Mouse (Mus musculus) heart, embryonic 15.5 days (tissue): Measurements from ENCODE around the gene Manf. TPM values are rescaled to one million over a fixed set of nuclear protein-coding genes. Genes with fewer than 3 reads are reported as not detected.
A peak's percentile ranks its signal among the peaks of the same experiment; 100 is the strongest.

Experiments used
- ATAC-seq: fragments of 200-750 bp; cut with Nextera tagmentation; replicated peaks from 2 replicates; pipeline ENCODE4 v1.8.0; 2017; ENCODE audit warnings: low read depth, moderate TSS enrichment; ENCODE audit not compliant: insufficient number of reproducible peaks, insufficient read depth, low FRiP score
- H3K27ac ChIP-seq: fragments of 300-500 bp; sonication (generic); 2 replicates; pipeline ENCODE4 v1.5.1; 2015; ENCODE audit warnings: mild to moderate bottlenecking, inconsistent platforms
- H3K27me3 ChIP-seq: fragments of 300-500 bp; sonication (generic); 2 replicates; pipeline ENCODE4 v1.6.1; 2015; ENCODE audit warnings: inconsistent platforms
- H3K36me3 ChIP-seq: fragments of 300-500 bp; sonication (generic); 2 replicates; pipeline ENCODE4 v1.6.1; 2015; ENCODE audit warnings: mild to moderate bottlenecking, inconsistent platforms
- H3K4me1 ChIP-seq: fragments of 300-500 bp; sonication (generic); replicated peaks from 2 replicates; pipeline ENCODE4 v1.6.1; 2015; ENCODE audit warnings: inconsistent platforms
- H3K4me2 ChIP-seq: fragments of 300-500 bp; sonication (generic); 2 replicates; pipeline ENCODE4 v1.6.1; 2015; ENCODE audit warnings: inconsistent platforms, mild to moderate bottlenecking, moderate library complexity
- H3K4me3 ChIP-seq: fragments of 300-500 bp; sonication (generic); 2 replicates; pipeline ENCODE4 v1.5.1; 2015; ENCODE audit warnings: mild to moderate bottlenecking, inconsistent platforms
- H3K9ac ChIP-seq: fragments of 300-500 bp; sonication (generic); 2 replicates; pipeline ENCODE4 v1.6.1; 2015; ENCODE audit warnings: mild to moderate bottlenecking, inconsistent platforms
- H3K9me3 ChIP-seq: fragments of 300-500 bp; sonication (generic); replicated peaks from 2 replicates; pipeline ENCODE4 v1.6.1; 2016; ENCODE audit warnings: inconsistent platforms
- WGBS: fragments of 180-500 bp; shearing (Covaris S2); methylation state at CpG from one replicate; pipeline ENCODE4 v1.1.7; 2015; ENCODE audit warnings: mixed read lengths; 5-methylcytosine and 5-hydroxymethylcytosine counted together
- polyA plus RNA-seq: library from polyadenylated mRNA; unstranded; fragments of >200 nt; fragmentation: Nextera tagmentation; extraction: Ambion mirVana; gene quantifications from 2 replicates; pipeline ENCODE4 v1.2.1, GENCODE M21; 2015

The Manf gene
- polyA plus RNA-seq, 1 experiment from 2014 or later = 199 TPM

DNA sequence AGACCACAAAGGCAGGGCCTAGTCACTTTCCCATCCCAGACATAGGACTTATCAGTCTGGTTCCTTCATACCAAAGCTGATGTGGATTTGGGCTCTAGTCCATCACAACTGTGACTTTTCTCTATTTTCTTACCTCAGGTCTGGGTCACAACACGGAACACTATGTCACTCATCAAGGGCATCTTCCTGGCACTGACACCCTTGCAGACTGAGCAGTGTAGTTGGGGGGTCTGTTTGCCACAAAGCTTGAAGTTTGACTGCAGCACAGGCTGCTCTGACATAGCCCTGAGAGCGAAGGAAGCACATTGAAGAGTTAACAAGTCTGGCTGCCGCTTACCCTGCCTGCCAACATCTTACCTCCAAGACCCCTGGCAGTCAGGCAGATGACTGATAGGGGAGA lies 8.7 kb downstream of the Manf start:
- H3K9me3 ChIP-seq = no peaks in the 10 kb centered on the region
- 0 out of 2 replicates have a peak overlapping the region, but pooled peaks have one; percentile 6 for H3K9ac ChIP-seq
- ATAC-seq = no peak
- H3K4me2 ChIP-seq = peak overlapping the region; percentile 6; the same call in 1 of the 2 replicates
- peaks cover 38% of the 10 kb centered on the region for H3K36me3 ChIP-seq
- no peak overlapping the region for H3K27ac ChIP-seq
- 68% methylated on average over 3 of the region's 3 CpGs for WGBS
- H3K4me3 ChIP-seq = no peak overlapping the region
- peaks cover 40% of the 10 kb centered on the region for H3K4me1 ChIP-seq
- no peaks in the 10 kb centered on the region for H3K27me3 ChIP-seq

GRCm38 (mm10) chr9:106882176-106882575 lies 9.6 kb downstream of the Manf start:
- ATAC-seq = no peak
- Histone ChIP-seq H3K4me1 (peaks cover 35% of the 10 kb centered on the region), H3K27me3 (no peaks in the 10 kb centered on the region), H3K9me3 (no peaks in the 10 kb centered on the region), H3K4me3 (no peak overlapping the region), H3K4me2 (no peak overlapping the region), H3K36me3 (peaks cover 44% of the 10 kb centered on the region), H3K27ac (no peak overlapping the region), H3K9ac (no peak overlapping the region)
- WGBS = 83% methylated on average over 4 of the region's 4 CpGs

GRCm38 (mm10) chr9:106881071-106881755 lies 10.6 kb downstream of the Manf start:
- Histone ChIP-seq H3K27ac (no peak overlapping the region), H3K9ac (no peak overlapping the region), H3K36me3 (peaks cover 53% of the 10 kb centered on the region), H3K4me2 (no peak overlapping the region), H3K4me3 (no peak overlapping the region), H3K27me3 (no peaks in the 10 kb centered on the region), H3K4me1 (peaks cover 35% of the 10 kb centered on the region), H3K9me3 (no peaks in the 10 kb centered on the region)
- WGBS = 57% methylated on average over 4 of the region's 4 CpGs
- ATAC-seq = no peak

DNA sequence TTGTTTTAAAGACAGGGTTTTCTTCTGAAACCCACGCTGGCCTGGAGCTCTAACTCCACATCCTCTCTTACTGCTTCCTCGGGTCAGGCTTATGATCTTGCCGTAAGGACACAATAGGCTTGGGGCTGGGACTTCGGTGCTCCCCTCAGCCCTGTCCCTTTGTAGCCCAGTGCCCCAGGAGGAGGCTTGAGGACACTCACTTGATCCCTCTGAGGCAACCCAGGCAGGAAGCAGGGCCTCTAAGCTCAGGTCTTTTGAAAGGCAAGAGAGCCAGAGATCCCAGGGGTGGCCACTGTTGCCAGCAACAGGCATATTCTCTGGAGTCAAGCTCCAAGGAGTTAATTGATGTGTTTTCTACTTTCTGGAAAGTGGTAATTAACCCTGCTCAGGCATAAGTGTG lies 12.3 kb downstream of the Manf start:
- Histone ChIP-seq H3K27ac (0 out of 2 replicates have a peak overlapping the region, but pooled peaks have one; percentile 4), H3K27me3 (no peaks in the 10 kb centered on the region), H3K36me3 (peaks cover 67% of the 10 kb centered on the region), H3K4me3 (no peak overlapping the region), H3K9ac (no peak overlapping the region), H3K4me2 (no peak overlapping the region), H3K9me3 (no peaks in the 10 kb centered on the region), H3K4me1 (peaks cover 17% of the 10 kb centered on the region)
- 80% methylated on average over 4 of the region's 4 CpGs for WGBS
- no peak for ATAC-seq

GRCm38 (mm10) chr9:106876666-106877065 lies 15.1 kb downstream of the Manf start:
- Histone ChIP-seq H3K4me2 (no peak overlapping the region), H3K9ac (no peak overlapping the region), H3K4me3 (no peak overlapping the region), H3K9me3 (no peaks in the 10 kb centered on the region), H3K36me3 (peaks cover 62% of the 10 kb centered on the region), H3K27ac (no peak overlapping the region), H3K27me3 (no peaks in the 10 kb centered on the region), H3K4me1 (no peaks in the 10 kb centered on the region)
- ATAC-seq = no peak
- WGBS = 85% methylated on average over 3 of the region's 3 CpGs

GRCm38 (mm10) chr9:106874216-106874615 lies 17.6 kb downstream of the Manf start:
- ATAC-seq = no peak
- no peak overlapping the region for H3K4me2 ChIP-seq
- no peaks in the 10 kb centered on the region for H3K27me3 ChIP-seq
- H3K4me3 ChIP-seq = no peak overlapping the region
- H3K36me3 ChIP-seq = peaks cover 50% of the 10 kb centered on the region
- no peak overlapping the region for H3K9ac ChIP-seq
- no peaks in the 10 kb centered on the region for H3K9me3 ChIP-seq
- no peak overlapping the region for H3K27ac ChIP-seq
- no peaks in the 10 kb centered on the region for H3K4me1 ChIP-seq
- WGBS = 84% methylated on average over 5 of the region's 5 CpGs

DNA sequence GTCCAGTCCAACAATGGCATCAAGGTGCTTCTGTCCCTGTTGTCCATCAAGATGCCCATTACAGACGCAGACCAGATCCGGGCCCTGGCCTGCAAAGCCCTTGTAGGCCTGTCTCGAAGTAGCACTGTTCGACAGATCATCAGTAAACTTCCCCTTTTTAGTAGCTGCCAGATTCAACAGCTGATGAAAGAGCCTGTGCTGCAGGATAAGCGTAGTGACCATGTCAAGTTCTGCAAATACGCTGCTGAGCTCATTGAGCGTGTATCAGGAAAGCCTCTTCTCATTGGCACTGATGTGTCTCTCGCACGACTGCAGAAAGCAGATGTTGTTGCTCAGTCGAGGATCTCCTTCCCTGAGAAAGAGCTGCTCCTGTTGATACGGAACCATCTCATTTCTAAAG lies 33.7 kb downstream of the Manf start:
- H3K9ac ChIP-seq = no peak overlapping the region
- no peaks in the 10 kb centered on the region for H3K4me1 ChIP-seq
- H3K27ac ChIP-seq = no peak overlapping the region
- no peak overlapping the region for H3K4me2 ChIP-seq
- no peak overlapping the region for H3K4me3 ChIP-seq
- no peak for ATAC-seq
- H3K27me3 ChIP-seq = no peaks in the 10 kb centered on the region
- peaks cover 78% of the 10 kb centered on the region for H3K36me3 ChIP-seq
- whole genome bisulfite sequencing = 85% methylated on average over 11 of the region's 11 CpGs
- no peaks in the 10 kb centered on the region for H3K9me3 ChIP-seq

- peaks cover 74% of the 10 kb centered on the region for H3K36me3 ChIP-seq
These were observed 35.1 kb downstream of the Manf start for GRCm38 (mm10) chr9:106856664-106857063.

DNA sequence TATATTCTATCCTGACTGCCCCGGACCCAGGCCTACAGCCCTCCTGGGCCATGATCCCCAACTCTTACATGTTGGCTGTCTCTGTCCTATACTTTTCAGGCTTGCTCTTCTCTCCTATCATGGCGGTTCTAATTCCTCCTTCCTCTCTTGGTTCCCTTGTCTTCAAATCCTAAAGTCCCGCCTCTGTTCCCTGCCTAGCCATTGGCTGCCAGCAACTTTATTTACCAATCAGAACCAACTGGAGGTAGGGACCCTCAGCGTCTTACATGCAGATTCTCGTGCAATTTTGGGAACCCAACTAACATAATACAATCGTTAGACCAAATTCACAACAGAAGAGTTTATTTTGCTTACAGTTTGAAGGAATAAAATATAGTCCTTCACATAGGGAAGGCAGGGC lies 49.0 kb downstream of the Manf start:
- no peaks in the 10 kb centered on the region for H3K9me3 ChIP-seq
- no peaks in the 10 kb centered on the region for H3K4me1 ChIP-seq
- H3K36me3 ChIP-seq = peaks cover 69% of the 10 kb centered on the region
- no peak for ATAC-seq
- no peak overlapping the region for H3K4me3 ChIP-seq
- no peaks in the 10 kb centered on the region for H3K27me3 ChIP-seq
- H3K4me2 ChIP-seq = no peak overlapping the region
- H3K27ac ChIP-seq = no peak overlapping the region
- WGBS = 91% methylated on average over 6 of the region's 6 CpGs
- H3K9ac ChIP-seq = no peak overlapping the region

More at GRCm38 (mm10) chr9:106856664-106857063, 35.1 kb downstream of the Manf start:
- H3K4me1 ChIP-seq = no peaks in the 10 kb centered on the region
- no peaks in the 10 kb centered on the region for H3K9me3 ChIP-seq
- 80% methylated on average over 3 of the region's 3 CpGs for WGBS
- ATAC-seq = no peak
- H3K27me3 ChIP-seq = no peaks in the 10 kb centered on the region
- H3K27ac ChIP-seq = no peak overlapping the region
- no peak overlapping the region for H3K4me2 ChIP-seq
- H3K9ac ChIP-seq = no peak overlapping the region
- no peak overlapping the region for H3K4me3 ChIP-seq

DNA sequence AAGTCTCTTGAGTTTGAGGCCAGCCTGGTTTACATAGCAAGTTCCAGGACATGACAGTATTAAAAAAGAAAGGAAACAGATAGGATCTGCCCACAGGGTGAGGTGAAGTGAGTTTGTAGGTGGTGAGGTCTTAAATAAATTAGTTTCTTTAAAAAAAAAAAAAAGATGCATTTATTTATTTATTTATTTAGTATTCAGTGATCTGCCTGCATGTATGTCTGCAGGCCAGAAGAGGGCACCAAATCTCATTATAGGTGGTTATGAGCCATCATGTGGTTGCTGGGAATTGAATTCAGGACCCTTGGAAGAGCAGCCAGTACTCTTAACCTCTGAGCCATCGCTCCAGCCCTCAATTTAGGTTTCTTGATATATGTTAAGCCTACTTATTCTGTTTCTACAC lies 51.2 kb downstream of the Manf start:
- no peak overlapping the region for H3K9ac ChIP-seq
- H3K36me3 ChIP-seq = peaks cover 71% of the 10 kb centered on the region
- no peaks in the 10 kb centered on the region for H3K9me3 ChIP-seq
- no peaks in the 10 kb centered on the region for H3K4me1 ChIP-seq
- no peak for ATAC-seq
- H3K27me3 ChIP-seq = no peaks in the 10 kb centered on the region
- H3K4me2 ChIP-seq = no peak overlapping the region
- H3K4me3 ChIP-seq = no peak overlapping the region
- no peak overlapping the region for H3K27ac ChIP-seq
- WGBS = 98% methylated on average over 1 of the region's 1 CpGs

DNA sequence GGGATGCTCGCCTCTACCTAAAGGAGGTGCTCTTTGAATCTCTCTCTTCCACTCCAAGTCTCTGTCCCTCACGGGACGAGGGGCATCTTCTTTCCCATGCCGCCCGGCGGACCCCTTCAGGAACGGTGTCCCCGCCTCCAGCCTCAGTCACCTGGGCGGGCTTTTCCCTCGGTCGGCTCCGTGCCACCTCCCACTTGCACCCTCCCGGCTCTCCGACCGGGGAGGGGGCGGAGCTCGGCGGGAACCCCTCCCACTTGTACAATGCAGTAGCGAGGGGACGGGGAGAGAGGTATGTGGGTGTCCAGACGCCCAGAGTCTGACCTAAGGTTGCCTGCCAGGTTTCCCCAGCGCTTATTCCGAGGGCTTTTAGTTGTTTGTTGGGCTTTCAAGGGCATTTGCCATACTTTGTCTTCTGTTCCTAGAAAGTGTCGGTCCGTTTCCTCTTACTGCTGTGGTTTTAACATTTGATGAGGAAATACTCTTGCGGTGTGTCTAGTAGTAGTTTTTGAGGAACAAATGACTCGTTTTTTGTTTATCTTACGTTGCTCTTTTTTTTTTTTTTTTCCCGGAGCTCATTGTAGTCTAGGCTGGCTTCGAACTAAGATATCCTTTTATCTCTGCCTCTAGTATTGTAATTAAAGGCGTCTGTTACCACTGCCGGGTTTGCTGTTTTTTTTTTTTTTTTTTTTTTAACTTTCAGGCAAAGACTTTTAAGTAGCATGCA lies 69.2 kb downstream of the Manf start:
- Histone ChIP-seq H3K27me3 (no peaks in the 10 kb centered on the region), H3K36me3 (no peaks in the 10 kb centered on the region), H3K27ac (peak overlapping the region; percentile 95), H3K9ac (peak overlapping the region; percentile 96), H3K4me1 (0 out of 2 replicates have a peak, but pooled peaks cover 6% of the 10 kb centered on the region), H3K4me3 (peak overlapping the region; percentile 100), H3K4me2 (peak overlapping the region; percentile 67), H3K9me3 (no peaks in the 10 kb centered on the region)
- ATAC-seq = peak; percentile 85
- WGBS = under 1% methylated on average over 32 of the region's 32 CpGs
